Mouse (Mus musculus) adipocyte (in vitro differentiated cells): ENCODE results near the gene Tmem260.
"Not testable (repeated sequence)": the region's sequence is repeated elsewhere in the genome, so short reads cannot be mapped to it uniquely, and the experiment has no call there.

Experiments
- DNase-seq: peaks from one replicate; pipeline ENCODE4 v3.0.0-alpha.2; 2016; ENCODE audit warnings: low spot score

Tmem260 gene

DNA sequence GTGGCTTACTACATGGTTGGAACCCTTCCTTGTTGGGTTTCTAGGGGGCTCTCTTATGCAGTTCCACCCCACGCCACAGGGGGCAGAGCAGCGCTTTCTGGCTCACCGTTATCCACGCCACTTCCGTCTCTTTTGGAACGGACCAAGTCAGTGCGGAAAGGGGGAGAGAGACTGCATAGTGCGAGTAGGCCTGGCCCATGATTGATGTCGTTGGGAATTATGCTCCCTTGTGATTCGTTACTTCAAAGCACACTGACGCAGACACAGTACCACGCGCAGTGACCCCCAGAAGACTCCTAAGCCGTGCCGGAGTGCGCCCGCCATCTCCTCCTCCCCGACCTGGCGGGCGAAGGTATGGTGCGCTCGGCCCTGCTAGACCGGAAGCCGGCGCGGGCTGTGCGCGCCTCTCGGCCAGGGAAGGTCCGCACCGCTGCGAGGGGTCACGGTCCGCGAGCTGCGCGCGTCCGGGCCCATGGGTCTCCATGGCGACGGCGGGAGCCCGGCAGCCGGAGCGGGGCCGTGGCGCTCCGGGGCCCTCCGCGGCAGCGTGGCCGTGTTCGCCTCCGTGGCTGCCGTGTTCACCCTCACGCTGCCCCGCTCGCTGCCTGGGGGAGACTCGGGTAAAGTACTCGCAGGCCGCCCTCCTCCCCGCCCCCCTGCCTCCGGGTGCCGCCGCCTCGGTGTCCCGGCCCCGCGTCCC lies at the start of gene Tmem260:
Tmem260 (plus strand) TSS at position 141 of the 700 bp plus-strand sequence.
- DNase-seq, result peak; percentile 93

DNA sequence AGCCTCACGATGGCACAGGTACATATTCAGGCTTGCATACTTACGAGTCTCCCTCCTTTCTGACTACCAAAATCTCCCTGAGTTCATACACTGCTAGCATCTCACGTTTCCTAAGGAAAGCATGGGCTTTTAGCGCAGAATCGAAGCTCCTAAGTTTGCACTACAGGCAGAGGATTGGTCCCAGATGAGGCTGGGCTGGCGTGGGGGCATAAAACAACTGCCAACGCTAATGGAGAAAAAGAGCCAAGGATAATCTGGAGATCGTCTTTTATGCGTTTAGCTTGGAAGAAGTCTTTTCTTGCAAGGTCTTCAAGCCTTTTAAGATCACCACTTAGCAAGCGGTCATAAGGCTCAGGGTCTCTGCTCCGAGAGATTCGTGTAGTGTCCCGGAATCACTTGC lies 39.8 kb upstream of the Tmem260 start:
- peak; percentile 39 for DNase-seq

DNA sequence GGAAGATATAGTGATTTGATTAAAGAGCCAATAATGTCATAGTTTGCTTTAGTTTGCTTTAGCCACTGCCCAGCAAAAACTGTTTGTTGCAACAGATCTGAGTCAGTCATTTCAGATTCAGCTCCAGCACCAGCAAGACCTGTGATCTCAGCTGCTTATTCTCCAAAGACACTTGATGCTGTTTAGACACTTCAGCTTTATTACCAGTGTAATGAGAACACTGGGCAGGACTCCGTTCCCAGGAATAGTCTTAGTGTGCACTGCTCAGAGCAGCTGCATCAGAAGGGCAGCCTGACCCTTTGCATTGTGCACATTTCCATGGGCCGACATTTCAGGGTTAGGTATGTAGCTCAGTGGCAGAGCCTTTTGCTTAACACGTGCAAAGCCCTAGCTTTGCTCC lies 28.9 kb upstream of the Tmem260 start:
- DNase-seq, result no peak

DNA sequence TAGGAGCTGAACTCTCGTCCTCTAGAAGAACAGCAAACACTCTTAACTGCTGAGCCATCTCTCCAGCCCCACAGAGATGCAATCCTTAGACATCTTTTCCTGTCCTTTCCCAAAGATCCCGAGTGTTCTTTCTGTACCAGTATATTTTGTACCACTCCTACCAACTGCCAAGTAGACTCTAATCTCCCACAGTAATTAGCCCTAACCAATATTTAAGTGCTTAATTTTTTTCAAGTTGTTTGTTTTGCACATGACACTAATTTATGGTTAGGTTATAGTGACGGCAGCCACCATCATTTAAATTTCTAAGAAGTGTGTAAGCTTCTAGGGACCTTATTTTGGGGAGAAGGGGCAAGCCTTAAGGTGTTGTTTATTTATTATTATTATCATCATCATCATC lies 27.7 kb upstream of the Tmem260 start:
- DNase-seq, result no peak

DNA sequence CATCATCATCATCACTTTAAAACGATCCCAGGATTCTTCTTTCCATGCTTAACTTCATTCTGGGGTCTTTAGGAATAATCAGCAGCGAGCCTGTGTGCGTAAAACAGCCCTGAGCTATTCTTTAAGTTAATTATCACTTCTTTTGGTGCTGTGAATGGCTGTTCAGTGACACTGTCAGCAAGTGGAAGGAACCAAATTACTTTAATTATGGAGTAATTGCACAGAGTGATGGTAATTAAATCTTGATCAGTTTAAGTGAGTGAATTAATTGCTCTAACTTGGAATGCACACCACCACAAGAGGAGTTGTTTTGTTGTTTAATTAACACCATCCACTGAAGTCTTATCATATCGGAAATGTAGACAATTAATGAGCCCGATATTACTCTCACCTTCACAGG lies 27.3 kb upstream of the Tmem260 start:
- no peak for DNase-seq

DNA sequence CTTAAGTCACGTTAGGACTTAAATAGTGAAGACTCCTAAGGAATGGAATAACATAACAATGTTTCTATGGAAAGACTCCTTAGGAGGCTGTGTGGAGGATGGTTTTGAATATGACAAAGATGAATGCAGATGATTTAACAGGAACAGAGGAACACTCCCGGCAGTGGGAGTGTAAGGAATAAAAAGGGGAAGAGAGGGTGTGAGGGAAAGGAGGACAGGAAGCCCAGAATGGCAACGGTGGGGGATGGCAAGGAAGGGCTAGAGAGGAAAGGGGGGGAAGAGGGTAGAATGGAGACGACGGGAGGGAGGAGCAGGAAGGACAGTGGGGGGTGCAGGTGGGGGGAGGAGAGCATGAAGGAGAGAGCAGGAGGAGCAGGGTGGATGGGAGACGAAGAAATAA lies 24.4 kb upstream of the Tmem260 start:
- no peak for DNase-seq

GRCm38 (mm10) chr14:48421996-48422395 lies 23.9 kb upstream of the Tmem260 start:
- DNase-seq, result no peak

DNA sequence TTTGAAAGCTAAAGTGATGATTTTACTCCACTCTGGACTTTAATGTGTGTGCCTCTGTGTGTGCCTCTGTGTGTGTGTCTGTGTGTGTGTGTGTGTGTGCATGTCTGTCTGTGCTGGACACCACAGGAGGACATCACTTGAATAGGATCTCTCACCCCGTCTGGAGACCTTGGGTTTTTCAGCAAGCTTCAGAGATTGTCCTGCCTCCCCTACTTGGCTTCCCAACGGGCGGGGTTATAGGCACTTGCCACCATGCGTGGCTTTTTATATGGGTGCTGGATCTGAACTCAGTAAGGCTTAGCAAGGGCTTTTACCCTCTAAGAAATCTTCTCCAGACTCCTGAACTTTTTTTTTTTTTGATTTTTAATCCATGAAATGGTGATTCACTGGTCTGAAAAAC lies 23.5 kb upstream of the Tmem260 start:
- no peak for DNase-seq

GRCm38 (mm10) chr14:48422901-48423300 lies 23.0 kb upstream of the Tmem260 start:
- no peak for DNase-seq

DNA sequence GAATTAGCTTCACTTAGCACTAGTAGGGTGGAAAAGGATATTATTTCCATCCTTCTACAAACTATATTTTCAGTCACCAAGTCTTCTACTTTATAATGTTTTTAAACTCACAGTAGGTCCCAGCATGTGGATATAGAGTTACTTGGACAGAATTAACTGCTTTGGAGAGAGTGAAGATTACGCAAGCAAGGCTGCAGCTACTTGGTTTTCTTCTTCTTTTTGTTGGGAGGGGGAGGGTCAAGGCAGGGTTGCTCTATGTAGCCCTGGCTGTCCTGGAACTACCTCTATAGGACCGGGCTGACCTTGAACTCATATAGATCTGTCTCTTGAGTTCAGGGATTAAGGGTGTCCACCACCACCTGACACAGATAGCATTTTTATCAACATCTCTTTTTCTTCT lies 13.9 kb upstream of the Tmem260 start:
- DNase-seq, result no peak

DNA sequence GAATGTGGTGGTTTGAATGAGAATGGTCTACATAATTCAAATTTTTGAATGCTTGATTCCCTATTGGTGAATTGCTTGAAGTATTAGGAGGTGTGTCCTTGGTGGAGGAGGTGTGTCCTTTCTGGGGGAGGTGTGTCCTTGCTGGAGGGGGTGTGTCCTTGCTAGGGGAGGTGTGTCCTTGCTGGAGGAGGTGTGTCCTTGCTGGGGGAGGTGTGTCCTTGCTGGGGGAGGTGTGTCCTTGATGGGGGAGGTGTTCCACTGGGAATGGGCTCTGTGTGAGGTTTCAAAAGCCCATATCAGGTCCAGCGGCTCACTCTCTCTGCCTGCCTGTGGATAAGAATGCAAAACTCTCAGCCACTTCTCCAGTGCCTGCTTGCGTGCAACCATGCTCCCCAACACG lies 2.1 kb upstream of the Tmem260 start:
- DNase-seq, result no peak

GRCm38 (mm10) chr14:48451966-48452407 lies 6.1 kb downstream of the Tmem260 start:
- no peak for DNase-seq

DNA sequence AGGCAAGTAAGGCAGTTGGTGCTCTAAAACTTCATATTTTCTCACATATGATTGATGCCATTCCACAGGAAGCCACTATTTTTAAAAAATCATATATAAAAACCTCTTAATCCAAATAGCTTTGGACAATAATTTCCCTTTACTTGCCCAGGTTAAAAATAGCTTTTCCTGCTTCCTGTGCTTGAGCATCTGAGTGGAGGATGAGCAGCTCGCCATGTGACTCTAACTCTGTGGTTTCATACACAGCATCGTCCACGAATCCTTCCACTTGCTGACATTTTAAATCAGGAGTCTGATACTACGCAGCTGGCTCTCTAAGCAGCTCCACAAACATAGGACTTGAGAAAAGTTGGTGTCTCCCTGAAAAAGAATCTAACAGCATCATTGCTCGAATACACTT lies 7.5 kb downstream of the Tmem260 start:
- DNase-seq, result no peak

DNA sequence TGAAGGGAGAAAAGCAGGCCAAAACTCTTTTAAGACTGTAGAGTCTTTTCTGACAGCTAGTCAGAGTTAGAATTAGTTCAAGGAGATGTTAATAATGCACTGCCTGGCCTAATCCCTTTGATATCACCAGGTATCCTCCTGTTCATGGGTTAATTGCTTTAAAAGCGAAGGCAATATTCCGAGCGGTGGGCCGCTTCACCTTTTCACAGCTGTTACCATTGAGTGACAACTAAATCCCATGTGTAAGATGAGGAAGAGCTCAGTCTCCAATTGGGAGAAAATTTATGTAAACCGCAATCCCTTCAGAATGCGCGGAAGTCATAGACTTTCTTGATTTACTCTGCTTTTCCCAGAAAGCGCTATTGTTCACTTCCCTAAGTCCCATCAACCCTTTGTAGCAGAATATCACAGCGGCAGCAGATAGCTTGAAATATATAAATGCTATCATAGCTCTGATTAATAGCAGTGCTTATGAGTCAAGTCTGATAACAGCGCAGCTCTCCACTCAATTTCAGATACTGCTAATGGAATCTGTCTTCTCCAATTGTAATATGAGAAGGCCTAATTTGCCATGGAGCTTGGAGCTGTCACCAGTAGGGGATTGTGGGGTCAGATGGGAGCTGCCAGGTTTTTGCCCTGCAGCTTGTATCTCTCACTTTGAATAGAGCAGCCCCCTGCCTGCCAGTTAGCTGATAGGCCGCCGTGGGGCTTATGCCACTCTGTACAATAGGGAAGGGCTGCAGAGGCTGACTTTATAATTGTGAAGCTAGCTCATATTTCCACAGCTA lies 10.6 kb downstream of the Tmem260 start:
- DNase-seq, result no peak

- DNase-seq, result no peak
These were observed 11.5 kb downstream of the Tmem260 start for GRCm38 (mm10) chr14:48457288-48457938.

GRCm38 (mm10) chr14:48458901-48459300 lies 13.0 kb downstream of the Tmem260 start:
- DNase-seq, result no peak

- no peak for DNase-seq
These were observed 22.4 kb downstream of the Tmem260 start for GRCm38 (mm10) chr14:48468339-48468738.

- no peak for DNase-seq
These were observed 25.0 kb downstream of the Tmem260 start for GRCm38 (mm10) chr14:48470742-48471487.

GRCm38 (mm10) chr14:48472179-48472578 lies 26.3 kb downstream of the Tmem260 start:
- no peak for DNase-seq

- no peak for DNase-seq
These were observed 29.4 kb downstream of the Tmem260 start for GRCm38 (mm10) chr14:48475370-48475769.

DNA sequence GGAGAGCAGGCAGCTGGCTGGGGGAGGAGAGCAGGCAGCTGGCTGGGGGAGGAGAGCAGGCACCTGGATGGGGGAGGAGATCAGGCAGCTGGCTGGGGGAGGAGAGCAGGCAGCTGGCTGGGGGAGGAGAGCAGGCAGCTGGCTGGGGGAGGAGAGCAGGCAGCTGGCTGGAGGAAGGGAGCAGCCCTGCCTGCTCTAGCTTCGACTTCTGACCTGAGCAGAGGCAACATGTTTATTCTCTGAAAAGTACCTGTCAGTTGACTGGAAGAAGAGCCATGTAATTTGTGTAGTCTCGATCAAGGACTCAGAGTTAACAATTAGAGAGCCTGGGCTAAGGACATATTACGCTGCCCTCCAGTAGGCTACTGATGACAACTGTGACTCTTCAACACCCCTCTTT lies 29.9 kb downstream of the Tmem260 start:
- DNase-seq, result not testable (repeated sequence)

DNA sequence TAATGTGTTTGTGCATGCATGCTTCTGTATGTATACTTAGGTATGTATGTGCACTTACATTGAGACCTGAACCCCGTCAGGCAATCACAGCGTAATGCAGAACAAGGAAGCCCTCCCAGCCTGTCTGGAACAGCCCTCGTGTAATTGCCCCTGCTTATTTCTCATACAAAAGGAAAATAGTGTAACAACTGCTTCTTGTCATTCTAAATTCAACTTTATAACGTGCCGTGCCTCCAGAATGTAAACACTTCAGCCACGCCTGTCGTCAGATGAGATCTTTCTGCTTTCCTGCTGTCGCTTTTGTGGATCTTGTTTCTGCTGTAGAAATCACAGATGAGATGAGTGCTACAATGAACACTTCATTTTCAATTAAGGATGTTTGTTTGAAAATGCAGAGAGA lies 30.4 kb downstream of the Tmem260 start:
- no peak for DNase-seq
